Mouse (Mus musculus) heart, adult 2 months (tissue): Measurements from ENCODE around the gene Minos1.

ENCODE experiments used
- CTCF ChIP-seq: fragments of 200-600 bp; IDR thresholded peaks from 2 replicates; pipeline ENCODE4 v1.8.1; 2022; ENCODE audit warnings: antibody characterized with exemption, mild to moderate bottlenecking, moderate library complexity
- EP300 ChIP-seq: fragments of 200-500 bp; IDR thresholded peaks from 2 replicates; pipeline ENCODE4 v1.6.1; 2011; ENCODE audit warnings: low read depth, low read length, control low read depth; ENCODE audit not compliant: insufficient read depth
- POLR2A ChIP-seq: fragments of 200-500 bp; IDR thresholded peaks from 2 replicates; pipeline ENCODE4 v1.6.1; 2011; ENCODE audit warnings: mild to moderate bottlenecking, low read depth, low read length, control low read depth; ENCODE audit not compliant: insufficient read depth

DNA sequence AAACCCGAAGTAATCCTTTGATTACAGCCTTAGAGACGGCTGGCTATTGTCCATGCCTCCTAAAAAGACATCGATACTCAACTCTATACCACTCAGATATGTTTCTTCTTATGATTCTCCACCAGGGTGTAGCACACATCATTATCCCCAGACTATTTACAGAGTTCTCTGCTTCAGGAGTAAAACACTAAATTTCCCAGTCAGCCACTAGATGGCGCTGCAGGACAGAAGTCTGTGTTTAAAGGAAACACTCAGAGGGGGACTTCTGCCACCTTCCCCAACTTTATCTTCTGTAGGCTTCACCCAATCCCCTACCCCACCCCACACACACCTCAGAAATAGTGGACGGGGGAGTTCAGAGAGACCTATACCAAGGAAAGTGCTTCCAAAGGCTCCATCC is 44.9 kb downstream of the Minos1 start:
- TF ChIP-seq POLR2A (no peak), CTCF (peak; percentile 96), EP300 (no peak)
